Mouse (Mus musculus): ENCODE results near the gene Mrpl20. TPM values are rescaled to one million over a fixed set of nuclear protein-coding genes. Genes with fewer than 3 reads are reported as not detected.

The Mrpl20 gene
- total RNA-seq, 2 experiments from 2014 or later: 61.5 to 67.5 TPM

- DNase-seq (ENCODE audit: low spot score in 2 of 2): no peak
Measured at GRCm38 (mm10) chr4:155830596-155830995, 27.9 kb downstream of the Mrpl20 start.

- peak; percentile 95 to 96 for DNase-seq (ENCODE audit: low spot score in 2 of 2)
Measured at GRCm38 (mm10) chr4:155831205-155831766, 28.6 kb downstream of the Mrpl20 start, which contains the start of gene Aurkaip1. Aurkaip1 (plus strand) TSS chr4:155831272.

- no peak for DNase-seq (ENCODE audit: low spot score in 2 of 2)
Measured at GRCm38 (mm10) chr4:155831831-155832230, 29.2 kb downstream of the Mrpl20 start.

GRCm38 (mm10) chr4:155832321-155832720 is 29.6 kb downstream of the Mrpl20 start:
- DNase-seq (ENCODE audit: low spot score in 2 of 2): no peak

- DNase-seq (ENCODE audit: low spot score in 2 of 2): no peak
Measured at GRCm38 (mm10) chr4:155833234-155833633, 30.6 kb downstream of the Mrpl20 start.

GRCm38 (mm10) chr4:155833836-155834235 is 31.2 kb downstream of the Mrpl20 start:
- DNase-seq (ENCODE audit: low spot score in 2 of 2): peak; percentile 83 to 91

- DNase-seq (ENCODE audit: low spot score in 2 of 2): no peak
Measured at GRCm38 (mm10) chr4:155837404-155838010, 34.8 kb downstream of the Mrpl20 start.

- peak in 1 of 2 experiments; percentile 66 for DNase-seq (ENCODE audit: low spot score in 2 of 2)
Measured at GRCm38 (mm10) chr4:155838187-155839153, 35.8 kb downstream of the Mrpl20 start.

GRCm38 (mm10) chr4:155839483-155839910 is 36.8 kb downstream of the Mrpl20 start, which contains the start of gene Mxra8:
Mxra8 (plus strand) TSS chr4:155839680.
- DNase-seq (ENCODE audit: low spot score in 2 of 2): peak; percentile 86 to 93

- no peak for DNase-seq (ENCODE audit: low spot score in 2 of 2)
Measured at GRCm38 (mm10) chr4:155840076-155841002, 37.7 kb downstream of the Mrpl20 start.

GRCm38 (mm10) chr4:155841003-155841454 is 38.4 kb downstream of the Mrpl20 start:
- peak in 1 of 2 experiments; percentile 75 for DNase-seq (ENCODE audit: low spot score in 2 of 2)

GRCm38 (mm10) chr4:155841651-155842270 is 39.1 kb downstream of the Mrpl20 start:
- DNase-seq (ENCODE audit: low spot score in 2 of 2): no peak

- DNase-seq (ENCODE audit: low spot score in 2 of 2): no peak
Measured at GRCm38 (mm10) chr4:155843231-155843630, 40.6 kb downstream of the Mrpl20 start.

GRCm38 (mm10) chr4:155846871-155847578 is 44.3 kb downstream of the Mrpl20 start, which contains the start of gene Dvl1:
Dvl1 (plus strand) TSS chr4:155847402.
- DNase-seq (ENCODE audit: low spot score in 2 of 2): peak; percentile 97 to 99

GRCm38 (mm10) chr4:155847591-155848352 is 45.1 kb downstream of the Mrpl20 start:
- DNase-seq (ENCODE audit: low spot score in 2 of 2): no peak

GRCm38 (mm10) chr4:155848434-155849095 is 45.9 kb downstream of the Mrpl20 start:
- DNase-seq (ENCODE audit: low spot score in 2 of 2): no peak

- DNase-seq (ENCODE audit: low spot score in 2 of 2): no peak
Measured at GRCm38 (mm10) chr4:155849391-155849790, 46.7 kb downstream of the Mrpl20 start.
